Mouse (Mus musculus) lung, embryonic 15.5 days (tissue): ENCODE data around the gene Zfp574. TPM values are rescaled to one million over a fixed set of nuclear protein-coding genes. Genes with fewer than 3 reads are reported as not detected.

Source experiments
- ATAC-seq: fragments of 200-750 bp; cut with Nextera tagmentation; 2 replicates; pipeline ENCODE4 v1.8.0; 2017; ENCODE audit warnings: moderate number of reproducible peaks, borderline replicate concordance; ENCODE audit not compliant: low FRiP score, low TSS enrichment; ENCODE audit errors: extremely low read depth
- H3K27ac ChIP-seq: fragments of 300-500 bp; sonication (generic); 2 replicates; pipeline ENCODE4 v1.5.1; 2015; ENCODE audit warnings: moderate library complexity, mild to moderate bottlenecking, inconsistent platforms
- H3K27me3 ChIP-seq: fragments of 300-500 bp; sonication (generic); 2 replicates; pipeline ENCODE4 v1.6.1; 2015; ENCODE audit warnings: inconsistent platforms
- H3K36me3 ChIP-seq: fragments of 300-500 bp; sonication (generic); 2 replicates; pipeline ENCODE4 v1.6.1; 2015; ENCODE audit warnings: inconsistent platforms
- H3K4me1 ChIP-seq: fragments of 300-500 bp; sonication (generic); 2 replicates; pipeline ENCODE4 v1.6.1; 2015; ENCODE audit warnings: inconsistent platforms
- H3K4me2 ChIP-seq: fragments of 300-500 bp; sonication (generic); 2 replicates; pipeline ENCODE4 v1.6.1; 2015; ENCODE audit warnings: inconsistent platforms, mild to moderate bottlenecking, moderate library complexity
- H3K4me3 ChIP-seq: fragments of 300-500 bp; sonication (generic); 2 replicates; pipeline ENCODE4 v1.5.1; 2015; ENCODE audit warnings: mild to moderate bottlenecking, inconsistent platforms
- H3K9ac ChIP-seq: fragments of 300-500 bp; sonication (generic); 2 replicates; pipeline ENCODE4 v1.6.1; 2015; ENCODE audit warnings: inconsistent platforms
- H3K9me3 ChIP-seq: fragments of 300-500 bp; sonication (generic); 2 replicates; pipeline ENCODE4 v1.6.1; 2016; ENCODE audit warnings: inconsistent platforms
- WGBS: fragments of 180-500 bp; shearing (Covaris S2); methylation state at CpG from one replicate; pipeline ENCODE4 v1.1.7; 2015; 5-methylcytosine and 5-hydroxymethylcytosine counted together
- polyA plus RNA-seq: library from polyadenylated mRNA; unstranded; fragments of >200 nt; fragmentation: Nextera tagmentation; extraction: Ambion mirVana; gene quantifications from 2 replicates; pipeline ENCODE4 v1.2.1, GENCODE M21; 2015

The Zfp574 gene
- polyA plus RNA-seq, 1 experiment from 2014 or later = 30.4 TPM

DNA sequence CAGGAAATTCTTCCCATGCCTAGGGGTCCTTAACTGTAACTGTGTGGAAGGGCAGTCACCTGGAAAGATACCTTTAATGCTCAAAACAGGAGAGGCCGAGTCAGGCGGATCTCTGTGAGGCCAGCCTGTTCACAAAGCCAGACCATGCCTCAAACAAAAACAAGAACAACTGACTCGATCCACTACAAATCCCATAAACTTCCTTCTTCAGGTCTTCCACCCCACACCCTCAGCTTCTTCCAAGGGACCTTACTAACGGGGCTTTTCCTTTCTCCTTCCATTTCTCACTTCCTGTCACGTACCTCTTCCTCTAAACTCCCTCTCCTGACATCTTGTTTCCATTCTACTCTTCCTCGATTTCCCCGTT is 3.9 kb downstream of the Zfp574 start:
- H3K4me1 ChIP-seq = peaks cover 36% of the 10 kb centered on the region
- H3K27me3 ChIP-seq = no peaks in the 10 kb centered on the region
- H3K36me3 ChIP-seq = peaks cover 18% of the 10 kb centered on the region
- H3K9ac ChIP-seq = peak overlapping the region; percentile 60
- H3K4me3 ChIP-seq = peak overlapping the region; percentile 81
- no peak for ATAC-seq
- WGBS = 18% methylated on average over 7 of the region's 7 CpGs
- H3K4me2 ChIP-seq = peak overlapping the region; percentile 69
- no peaks in the 10 kb centered on the region for H3K9me3 ChIP-seq
- peak overlapping the region; percentile 94 for H3K27ac ChIP-seq

DNA sequence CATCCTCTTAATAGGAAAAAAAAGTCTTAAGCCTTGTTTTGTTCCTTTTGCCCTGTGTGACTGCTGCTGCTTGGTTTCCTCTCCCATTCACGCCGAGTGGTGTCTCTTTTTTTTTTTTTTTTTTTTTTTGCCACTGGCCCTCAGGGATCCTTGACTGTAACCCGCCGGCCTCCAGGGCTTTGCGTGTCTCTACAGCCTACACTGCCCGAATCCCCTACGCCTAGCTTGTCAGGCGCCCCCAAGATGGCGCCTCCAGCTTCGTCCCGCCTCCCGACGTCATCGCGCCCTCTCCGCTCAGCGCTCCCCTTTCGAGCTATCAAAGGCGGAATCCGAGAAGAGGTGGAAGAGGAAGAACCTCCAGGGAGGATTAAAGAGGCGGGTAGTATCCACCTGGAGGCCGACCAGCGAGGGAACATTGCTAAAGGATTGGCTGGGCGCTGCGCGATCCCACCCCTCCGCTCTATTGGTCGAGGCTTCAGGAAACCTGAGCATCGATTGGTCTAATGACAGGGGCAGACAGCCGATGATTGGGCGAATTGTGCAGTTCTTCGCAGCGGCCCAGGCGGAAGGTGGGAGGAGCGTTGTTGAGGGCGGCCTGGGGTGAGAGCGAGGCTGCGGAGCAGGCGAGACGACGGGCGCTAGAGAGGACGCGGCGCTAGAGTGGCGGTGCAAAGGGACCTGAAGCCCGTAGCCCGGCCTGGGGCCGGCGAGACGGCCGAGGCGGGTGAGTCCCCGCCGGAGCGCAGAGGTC is 4.5 kb downstream of the Zfp574 start:
- ATAC-seq = peak; percentile 96
- Histone ChIP-seq H3K4me2 (peak overlapping the region; percentile 69), H3K4me1 (peaks cover 31% of the 10 kb centered on the region), H3K27me3 (no peaks in the 10 kb centered on the region), H3K9ac (peak overlapping the region; percentile 87), H3K36me3 (peaks cover 24% of the 10 kb centered on the region), H3K27ac (peak overlapping the region; percentile 95), H3K9me3 (no peaks in the 10 kb centered on the region), H3K4me3 (peak overlapping the region; percentile 81)
- under 1% methylated on average over 56 of the region's 56 CpGs for WGBS

DNA sequence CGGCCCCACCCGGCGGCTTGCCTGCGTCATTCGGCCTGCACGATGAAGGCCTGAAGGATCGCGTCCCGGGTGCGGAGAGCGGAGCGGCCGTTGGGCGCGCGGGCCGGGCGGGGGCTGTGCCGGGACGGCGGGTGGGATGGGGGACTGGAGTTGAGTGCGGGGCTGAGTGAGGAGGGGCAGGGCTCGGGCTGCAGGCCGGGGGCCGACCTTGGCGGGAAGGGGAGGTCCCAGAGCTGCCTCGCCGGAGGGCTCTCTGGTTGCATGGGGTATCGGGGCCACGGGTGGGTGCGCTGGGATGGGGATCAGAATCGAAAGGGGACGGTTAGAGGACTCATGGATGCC is 5.0 kb downstream of the Zfp574 start:
- peak; percentile 52 for ATAC-seq
- H3K4me2 ChIP-seq = peak overlapping the region; percentile 58
- H3K36me3 ChIP-seq = peaks cover 29% of the 10 kb centered on the region
- H3K27me3 ChIP-seq = no peaks in the 10 kb centered on the region
- H3K9me3 ChIP-seq = no peaks in the 10 kb centered on the region
- WGBS = under 1% methylated on average over 33 of the region's 33 CpGs
- peak overlapping the region; percentile 87 for H3K9ac ChIP-seq
- peaks cover 29% of the 10 kb centered on the region for H3K4me1 ChIP-seq
- H3K27ac ChIP-seq = peak overlapping the region; percentile 95
- H3K4me3 ChIP-seq = peak overlapping the region; percentile 81

DNA sequence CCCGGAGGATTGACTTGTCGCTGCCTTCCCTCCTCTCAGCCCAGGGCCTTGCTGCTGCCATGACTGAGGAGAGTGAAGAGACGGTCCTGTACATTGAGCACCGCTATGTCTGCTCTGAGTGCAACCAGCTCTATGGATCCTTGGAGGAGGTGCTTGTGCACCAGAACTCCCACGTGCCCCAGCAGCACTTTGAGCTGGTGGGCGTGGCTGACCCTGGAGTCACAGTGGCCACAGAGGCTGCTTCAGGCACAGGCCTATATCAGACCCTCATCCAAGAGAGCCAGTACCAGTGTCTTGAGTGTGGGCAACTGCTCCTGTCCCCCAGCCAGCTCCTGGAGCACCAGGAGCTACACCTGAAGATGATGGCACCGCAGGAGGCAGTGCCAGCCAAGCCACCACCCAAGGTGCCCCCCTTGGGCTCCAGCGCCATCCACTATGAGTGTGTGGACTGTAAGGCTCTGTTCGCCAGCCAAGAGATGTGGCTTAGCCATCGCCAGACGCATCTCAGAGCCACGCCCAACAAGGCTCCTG is 7.2 kb downstream of the Zfp574 start:
- H3K4me3 ChIP-seq = no peak overlapping the region
- no peaks in the 10 kb centered on the region for H3K9me3 ChIP-seq
- H3K4me1 ChIP-seq = peaks cover 22% of the 10 kb centered on the region
- peaks cover 49% of the 10 kb centered on the region for H3K36me3 ChIP-seq
- no peak overlapping the region for H3K4me2 ChIP-seq
- no peak for ATAC-seq
- 79% methylated on average over 12 of the region's 12 CpGs for WGBS
- H3K27me3 ChIP-seq = no peaks in the 10 kb centered on the region
- no peak overlapping the region for H3K9ac ChIP-seq
- no peak overlapping the region for H3K27ac ChIP-seq

DNA sequence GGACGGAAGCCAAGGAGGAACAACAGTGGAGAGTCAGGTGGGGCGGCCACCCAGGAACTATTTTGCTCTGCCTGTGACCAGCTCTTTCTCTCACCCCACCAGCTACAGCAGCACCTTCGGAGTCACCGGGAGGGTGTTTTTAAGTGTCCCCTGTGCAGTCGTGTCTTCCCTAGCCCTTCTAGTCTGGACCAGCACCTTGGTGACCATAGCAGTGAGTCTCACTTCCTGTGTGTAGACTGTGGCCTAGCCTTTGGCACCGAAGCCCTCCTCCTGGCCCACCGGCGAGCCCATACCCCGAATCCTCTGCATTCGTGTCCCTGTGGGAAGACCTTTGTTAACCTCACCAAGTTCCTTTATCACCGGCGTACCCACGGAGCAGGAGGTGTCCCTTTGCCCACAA is 8.1 kb downstream of the Zfp574 start:
- Histone ChIP-seq H3K9ac (no peak overlapping the region), H3K4me2 (no peak overlapping the region), H3K4me1 (peaks cover 22% of the 10 kb centered on the region), H3K36me3 (peaks cover 57% of the 10 kb centered on the region), H3K27me3 (no peaks in the 10 kb centered on the region), H3K9me3 (no peaks in the 10 kb centered on the region), H3K27ac (no peak overlapping the region), H3K4me3 (no peak overlapping the region)
- ATAC-seq = no peak
- WGBS = 90% methylated on average over 13 of the region's 13 CpGs

DNA sequence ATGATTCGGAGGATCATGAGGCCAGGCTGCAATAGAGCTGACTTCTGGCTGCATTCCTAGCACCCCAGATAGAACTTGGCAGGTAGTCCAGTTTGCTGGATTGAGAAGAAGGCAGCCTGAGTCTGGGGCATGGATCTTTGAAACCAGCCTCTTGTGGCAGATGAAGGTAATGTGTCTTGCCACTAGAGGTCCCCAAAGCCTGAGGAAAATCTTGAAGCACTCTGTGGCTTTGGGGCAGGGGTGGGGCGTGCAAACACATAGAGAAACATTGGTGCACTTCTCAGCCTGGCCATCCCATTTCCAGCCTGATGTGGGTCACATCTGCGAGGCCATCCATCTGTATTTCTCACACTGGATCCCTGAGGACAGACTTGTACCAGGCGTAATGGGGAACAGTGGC is 10.1 kb downstream of the Zfp574 start:
- no peaks in the 10 kb centered on the region for H3K9me3 ChIP-seq
- peaks cover 62% of the 10 kb centered on the region for H3K36me3 ChIP-seq
- 73% methylated on average over 4 of the region's 4 CpGs for WGBS
- H3K27me3 ChIP-seq = no peaks in the 10 kb centered on the region
- H3K27ac ChIP-seq = no peak overlapping the region
- H3K4me2 ChIP-seq = no peak overlapping the region
- H3K4me3 ChIP-seq = no peak overlapping the region
- no peak overlapping the region for H3K9ac ChIP-seq
- H3K4me1 ChIP-seq = peaks cover 14% of the 10 kb centered on the region
- ATAC-seq = no peak

DNA sequence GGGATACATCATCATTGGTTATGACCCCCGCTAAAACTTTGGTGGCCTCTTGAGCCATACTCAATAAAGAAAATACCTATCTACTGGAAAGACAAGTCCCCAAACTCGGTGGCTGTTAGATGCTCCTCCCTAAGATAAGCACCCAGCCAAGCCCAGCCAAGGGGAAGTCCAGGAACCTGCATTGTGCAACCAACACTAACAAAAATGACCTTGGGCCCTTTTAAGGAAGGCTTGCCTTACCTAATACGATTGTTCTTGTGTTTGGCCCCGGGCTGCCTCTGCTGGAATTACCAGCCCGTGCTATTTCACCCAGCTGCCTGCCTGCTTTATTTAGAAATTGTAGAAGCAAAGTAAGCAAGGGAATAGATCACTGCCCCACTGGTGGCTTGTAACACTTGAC is 12.3 kb downstream of the Zfp574 start:
- H3K9ac ChIP-seq = no peak overlapping the region
- no peaks in the 10 kb centered on the region for H3K9me3 ChIP-seq
- H3K36me3 ChIP-seq = peaks cover 61% of the 10 kb centered on the region
- WGBS = 65% methylated on average over 5 of the region's 5 CpGs
- peak overlapping the region; percentile 5; the same call in 1 of the 2 replicates for H3K27ac ChIP-seq
- no peaks in the 10 kb centered on the region for H3K27me3 ChIP-seq
- H3K4me2 ChIP-seq = no peak overlapping the region
- ATAC-seq = no peak
- peaks cover 12% of the 10 kb centered on the region; the same call in 1 of the 2 replicates for H3K4me1 ChIP-seq
- no peak overlapping the region for H3K4me3 ChIP-seq

DNA sequence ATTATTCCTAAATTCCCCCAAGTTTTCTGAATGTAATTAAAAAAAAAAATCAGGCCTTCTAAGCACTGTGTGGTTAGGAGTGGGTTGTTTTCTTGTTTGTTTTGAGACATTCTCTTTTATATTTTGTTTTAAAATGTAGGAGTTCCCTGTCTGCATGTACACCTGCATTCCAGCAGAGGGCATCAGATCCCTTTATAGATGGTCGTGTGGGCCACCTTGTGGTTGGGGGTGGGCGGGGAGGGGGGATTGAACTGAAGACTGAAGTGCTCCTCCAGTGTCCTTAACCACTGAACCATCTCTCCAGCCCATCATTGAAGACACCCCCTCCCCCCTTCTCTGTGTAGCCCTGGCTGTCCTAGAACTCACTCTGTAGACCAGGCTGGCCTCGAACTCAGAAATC is 14.3 kb downstream of the Zfp574 start:
- 59% methylated on average over 3 of the region's 3 CpGs for whole genome bisulfite sequencing
- Histone ChIP-seq H3K9me3 (no peaks in the 10 kb centered on the region), H3K4me3 (no peak overlapping the region), H3K4me1 (peaks cover 12% of the 10 kb centered on the region; the same call in 1 of the 2 replicates), H3K27ac (no peak overlapping the region), H3K4me2 (no peak overlapping the region), H3K36me3 (peaks cover 41% of the 10 kb centered on the region), H3K27me3 (no peaks in the 10 kb centered on the region), H3K9ac (no peak overlapping the region)
- ATAC-seq = no peak

DNA sequence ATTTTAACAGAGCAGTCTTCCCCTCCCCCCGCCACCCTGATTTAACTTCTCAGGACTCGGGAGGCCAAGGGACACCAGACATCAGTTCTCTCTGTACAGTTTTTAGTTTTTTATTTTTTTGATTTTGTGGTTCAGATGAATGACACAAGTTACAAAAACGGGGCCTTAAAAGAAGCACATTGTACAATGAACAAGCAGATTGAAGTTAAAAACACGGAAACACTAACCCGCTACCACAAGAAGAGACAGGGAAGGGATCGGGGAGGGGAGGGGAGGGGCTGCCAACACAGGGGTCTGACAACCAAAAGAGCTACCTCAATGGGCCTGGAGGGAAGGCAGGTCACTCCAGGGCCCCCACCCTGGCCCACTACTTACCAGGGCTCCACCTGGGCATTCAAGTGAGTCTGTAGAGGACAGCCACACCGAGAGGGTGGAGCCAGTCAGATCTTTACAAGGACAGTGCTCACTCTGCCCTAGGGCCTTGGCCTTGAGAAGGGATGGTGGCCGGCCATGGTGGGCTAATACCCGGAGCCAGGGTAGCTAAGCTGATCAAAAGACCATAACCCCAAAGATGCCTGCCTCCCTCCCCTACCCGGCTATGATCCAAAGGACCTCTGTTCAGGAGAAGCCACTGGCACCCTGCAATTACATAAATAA is 15.0 kb downstream of the Zfp574 start:
- H3K9ac ChIP-seq = no peak overlapping the region
- 55% methylated on average over 10 of the region's 10 CpGs for WGBS
- no peaks in the 10 kb centered on the region for H3K9me3 ChIP-seq

DNA sequence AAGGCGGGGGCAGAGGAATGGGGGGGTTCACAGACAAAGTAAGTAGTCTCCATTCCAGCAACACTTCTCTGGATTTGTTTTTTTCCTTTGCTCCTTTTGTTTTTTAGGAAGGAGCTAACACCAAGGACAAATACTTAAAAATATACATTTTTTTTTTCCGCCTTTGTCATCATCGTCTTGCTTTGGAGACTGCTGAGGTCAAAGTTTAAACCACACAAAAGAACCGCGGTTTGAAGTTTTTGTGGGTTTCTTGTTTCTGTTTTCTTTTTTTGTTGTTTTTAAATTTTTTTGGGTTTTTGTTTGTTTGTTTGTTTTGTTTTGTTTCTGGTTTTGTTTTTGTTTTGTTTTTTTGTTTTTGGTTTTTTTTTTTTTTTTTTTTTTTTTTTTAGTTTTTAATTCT is 15.6 kb downstream of the Zfp574 start:
- no peak for ATAC-seq
- H3K4me3 ChIP-seq = no peak overlapping the region
- H3K9ac ChIP-seq = no peak overlapping the region
- 52% methylated on average over 5 of the region's 5 CpGs for WGBS
- H3K36me3 ChIP-seq = peaks cover 27% of the 10 kb centered on the region
- no peak overlapping the region for H3K27ac ChIP-seq
- no peaks in the 10 kb centered on the region for H3K27me3 ChIP-seq
- peaks cover 13% of the 10 kb centered on the region; the same call in 1 of the 2 replicates for H3K4me1 ChIP-seq
- H3K4me2 ChIP-seq = no peak overlapping the region
- H3K9me3 ChIP-seq = no peaks in the 10 kb centered on the region

More for the DNA sequence above, 15.0 kb downstream of the Zfp574 start:
- Histone ChIP-seq H3K36me3 (peaks cover 33% of the 10 kb centered on the region), H3K27me3 (no peaks in the 10 kb centered on the region), H3K4me2 (no peak overlapping the region), H3K4me1 (peaks cover 12% of the 10 kb centered on the region; the same call in 1 of the 2 replicates), H3K27ac (no peak overlapping the region), H3K4me3 (no peak overlapping the region)
- ATAC-seq = no peak

DNA sequence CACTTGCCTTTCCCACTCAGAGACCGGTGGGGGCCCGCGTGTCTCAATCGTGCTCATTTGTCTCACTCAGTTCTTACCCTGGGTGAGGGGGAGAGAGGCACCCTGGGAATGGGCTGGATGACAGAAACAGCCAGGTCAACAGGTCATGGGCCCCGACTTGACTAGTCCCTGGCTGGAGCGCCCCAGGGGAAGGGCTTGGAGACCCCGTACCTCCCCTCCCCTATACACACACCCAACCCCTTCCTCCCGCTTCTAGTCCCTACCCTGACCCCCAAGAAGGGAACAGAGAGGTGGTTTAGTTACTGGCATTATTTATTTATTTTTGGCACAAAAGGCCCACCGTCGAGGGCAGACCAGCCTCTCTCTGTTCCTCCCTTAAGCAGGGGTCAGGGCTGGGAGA is 16.2 kb downstream of the Zfp574 start:
- H3K4me2 ChIP-seq = peak overlapping the region; percentile 19; the same call in 1 of the 2 replicates
- no peaks in the 10 kb centered on the region for H3K9me3 ChIP-seq
- WGBS = 14% methylated on average over 10 of the region's 10 CpGs
- peaks cover 17% of the 10 kb centered on the region; the same call in 1 of the 2 replicates for H3K4me1 ChIP-seq
- H3K27me3 ChIP-seq = no peaks in the 10 kb centered on the region
- H3K36me3 ChIP-seq = peaks cover 22% of the 10 kb centered on the region
- no peak overlapping the region for H3K4me3 ChIP-seq
- ATAC-seq = no peak
- no peak overlapping the region for H3K27ac ChIP-seq
- no peak overlapping the region for H3K9ac ChIP-seq

DNA sequence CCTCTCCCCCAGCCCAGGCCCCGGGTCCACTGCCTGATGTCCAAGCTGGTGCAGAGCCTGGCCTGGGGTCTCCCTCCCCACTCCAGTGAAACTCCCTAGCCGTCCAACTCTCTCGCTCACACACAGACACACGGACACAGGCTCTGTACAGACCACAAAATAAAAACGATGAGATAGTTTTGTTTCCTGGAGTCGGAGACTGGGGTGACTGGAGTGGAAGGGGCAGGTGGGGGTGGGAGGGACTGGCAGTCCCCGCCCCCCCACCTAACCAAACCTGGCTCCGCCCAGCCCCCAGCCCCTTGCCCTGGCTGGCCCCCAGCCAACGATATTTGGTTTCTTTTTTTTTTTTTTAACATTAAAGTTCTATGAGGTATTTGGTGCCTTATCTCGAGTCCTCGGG is 16.6 kb downstream of the Zfp574 start:
- Histone ChIP-seq H3K36me3 (peaks cover 17% of the 10 kb centered on the region), H3K4me3 (no peak overlapping the region), H3K4me2 (peak overlapping the region; percentile 19; the same call in 1 of the 2 replicates), H3K9ac (no peak overlapping the region), H3K27me3 (no peaks in the 10 kb centered on the region), H3K9me3 (no peaks in the 10 kb centered on the region), H3K4me1 (peaks cover 17% of the 10 kb centered on the region; the same call in 1 of the 2 replicates), H3K27ac (no peak overlapping the region)
- 20% methylated on average over 10 of the region's 11 CpGs for WGBS
- ATAC-seq = no peak
